Mouse (Mus musculus) MEL (cell line): ENCODE measurements around the gene Fzd7. TPM values are rescaled to one million over a fixed set of nuclear protein-coding genes. Genes with fewer than 3 reads are reported as not detected.

Experiments
- DNase-seq: peaks from one replicate; pipeline ENCODE4 v3.0.0; 2011; ENCODE audit warnings: low read depth, low spot score
- H3K27ac ChIP-seq: 2 replicates; pipeline ENCODE4 v1.5.1; 2012; ENCODE audit warnings: low read depth, mild to moderate bottlenecking, control low read depth, low read length, moderate library complexity; ENCODE audit not compliant: control insufficient read depth
- H3K27me3 ChIP-seq, 2 experiments: fragments of 150-350 bp in 1 of 2; sonication (generic) in 1 of 2; 2 replicates each; pipeline ENCODE4 v1.6.1; 2012; ENCODE audit warnings: low read length in 2 of 2, mild to moderate bottlenecking in 2 of 2, improper control_type of control experiment in 1 of 2, moderate library complexity in 1 of 2; ENCODE audit not compliant: insufficient read depth in 2 of 2, control insufficient read depth in 1 of 2
- H3K36me3 ChIP-seq, 2 experiments: 2 replicates each; pipeline ENCODE4 v1.6.1; 2012 to 2014; ENCODE audit warnings: low read length in 2 of 2, improper control_type of control experiment in 1 of 2, inconsistent platforms in 1 of 2, mild to moderate bottlenecking in 1 of 2; ENCODE audit not compliant: insufficient read depth in 2 of 2, control insufficient read depth in 1 of 2
- H3K4me1 ChIP-seq, 2 experiments: fragments of 150-350 bp in 1 of 2; sonication (generic) in 1 of 2; 2 replicates each; pipeline ENCODE4 v1.6.1; 2012; ENCODE audit warnings: low read length in 2 of 2, improper control_type of control experiment in 1 of 2, mild to moderate bottlenecking in 1 of 2; ENCODE audit not compliant: insufficient read depth in 2 of 2, control insufficient read depth in 1 of 2
- H3K4me3 ChIP-seq, 2 experiments: fragments of 150-350 bp in 1 of 2; sonication (generic) in 1 of 2; 2 replicates each; pipeline ENCODE4 v1.5.1; 2012; ENCODE audit warnings: low read depth in 2 of 2, low read length in 2 of 2, mild to moderate bottlenecking in 2 of 2, moderate library complexity in 2 of 2, control low read depth in 1 of 2, improper control_type of control experiment in 1 of 2; ENCODE audit not compliant: control insufficient read depth in 1 of 2, insufficient read depth in 1 of 2
- H3K79me2 ChIP-seq: 2 replicates; pipeline ENCODE4 v1.6.1; 2012; ENCODE audit warnings: mild to moderate bottlenecking, low read length, moderate library complexity; ENCODE audit not compliant: control insufficient read depth, poor library complexity, insufficient read depth
- H3K9ac ChIP-seq: 2 replicates; pipeline ENCODE4 v1.6.1; 2012; ENCODE audit warnings: low read depth, mild to moderate bottlenecking, control low read depth, low read length, moderate library complexity; ENCODE audit not compliant: control insufficient read depth, poor library complexity, severe bottlenecking
- H3K9me3 ChIP-seq: fragments of 150-350 bp; sonication (generic); replicated peaks from 2 replicates; pipeline ENCODE4 v1.6.1; 2012; ENCODE audit warnings: mild to moderate bottlenecking, low read length, improper control_type of control experiment, moderate library complexity; ENCODE audit not compliant: insufficient read depth
- BHLHE40 ChIP-seq: IDR thresholded peaks from 2 replicates; pipeline ENCODE4 v1.6.1; 2012; ENCODE audit warnings: low read depth, mild to moderate bottlenecking, inconsistent platforms, low read length, improper control_type of control experiment, borderline replicate concordance
- CHD1 ChIP-seq: IDR thresholded peaks from 2 replicates; pipeline ENCODE4 v1.6.1; 2012; ENCODE audit warnings: low read depth, mild to moderate bottlenecking, inconsistent platforms, low read length, improper control_type of control experiment
- CHD2 ChIP-seq: IDR thresholded peaks from 2 replicates; pipeline ENCODE4 v1.6.1; 2011; ENCODE audit warnings: low read length, improper control_type of control experiment
- CTCF ChIP-seq, 3 experiments: IDR thresholded peaks in 2 of 3; conservative IDR thresholded peaks in 1 of 3; 2 replicates each; pipeline ENCODE4 v1.5.1; 2011 to 2012; ENCODE audit warnings: low read length in 3 of 3, low read depth in 2 of 3, mild to moderate bottlenecking in 2 of 3, improper control_type of control experiment in 1 of 3, inconsistent platforms in 1 of 3, mixed read lengths in 1 of 3, moderate library complexity in 1 of 3; ENCODE audit not compliant: control insufficient read depth in 1 of 3, insufficient read depth in 1 of 3, poor library complexity in 1 of 3, severe bottlenecking in 1 of 3
- E2F4 ChIP-seq: IDR thresholded peaks from 2 replicates; pipeline ENCODE4 v1.6.1; 2011; ENCODE audit warnings: low read depth, low read length, improper control_type of control experiment, borderline replicate concordance
- ELF1 ChIP-seq: IDR thresholded peaks from 2 replicates; pipeline ENCODE4 v1.6.1; 2014; ENCODE audit warnings: low read depth, mild to moderate bottlenecking, inconsistent platforms, low read length, improper control_type of control experiment, moderate library complexity
- EP300 ChIP-seq, 2 experiments: IDR thresholded peaks; 2 replicates each; pipeline ENCODE4 v1.6.1; 2011; ENCODE audit warnings: improper control_type of control experiment in 2 of 2, low read length in 2 of 2, low read depth in 1 of 2, mild to moderate bottlenecking in 1 of 2
- ETS1 ChIP-seq: IDR thresholded peaks from 2 replicates; pipeline ENCODE4 v1.6.1; 2012; ENCODE audit warnings: low read depth, mild to moderate bottlenecking, inconsistent platforms, low read length, improper control_type of control experiment, moderate library complexity
- GABPA ChIP-seq: IDR thresholded peaks from 2 replicates; pipeline ENCODE4 v1.6.1; 2012; ENCODE audit warnings: low read depth, mild to moderate bottlenecking, inconsistent platforms, low read length, improper control_type of control experiment, moderate library complexity
- GATA1 ChIP-seq: IDR thresholded peaks from 2 replicates; pipeline ENCODE4 v1.6.1; 2011; ENCODE audit warnings: low read depth, low read length, improper control_type of control experiment
- JUND ChIP-seq: IDR thresholded peaks from 2 replicates; pipeline ENCODE4 v1.6.1; 2011; ENCODE audit warnings: low read depth, mild to moderate bottlenecking, improper control_type of control experiment, low read length
- KAT2A ChIP-seq: conservative IDR thresholded peaks from 2 replicates; pipeline ENCODE4 v1.6.1; 2012; ENCODE audit warnings: low read depth, low read length, improper control_type of control experiment, inconsistent platforms
- MAFK ChIP-seq: IDR thresholded peaks from 2 replicates; pipeline ENCODE4 v1.6.1; 2011; ENCODE audit warnings: low read depth, mild to moderate bottlenecking, low read length, improper control_type of control experiment, borderline replicate concordance
- MEF2A ChIP-seq: IDR thresholded peaks from 2 replicates; pipeline ENCODE4 v1.6.1; 2014; ENCODE audit warnings: low read depth, mild to moderate bottlenecking, inconsistent platforms, low read length, improper control_type of control experiment; ENCODE audit not compliant: poor library complexity, insufficient replicate concordance, severe bottlenecking; ENCODE audit errors: extremely low read depth
- MYB ChIP-seq: IDR thresholded peaks from 2 replicates; pipeline ENCODE4 v1.6.1; 2011; ENCODE audit warnings: mild to moderate bottlenecking, low read depth, low read length, improper control_type of control experiment
- MYC ChIP-seq: IDR thresholded peaks from 2 replicates; pipeline ENCODE4 v1.6.1; 2011; ENCODE audit warnings: low read depth, mild to moderate bottlenecking, low read length, improper control_type of control experiment, moderate library complexity
- POLR2A ChIP-seq, 2 experiments: IDR thresholded peaks; 2 replicates each; pipeline ENCODE4 v1.6.1; 2011 to 2012; ENCODE audit warnings: low read length in 2 of 2, mild to moderate bottlenecking in 2 of 2, control low read depth in 1 of 2, improper control_type of control experiment in 1 of 2, low read depth in 1 of 2, moderate library complexity in 1 of 2; ENCODE audit not compliant: control insufficient read depth in 1 of 2, insufficient read depth in 1 of 2, poor library complexity in 1 of 2
- POLR2AphosphoS5 ChIP-seq: IDR thresholded peaks from 2 replicates; pipeline ENCODE4 v1.6.1; 2012; ENCODE audit warnings: low read depth, borderline replicate concordance, mild to moderate bottlenecking, inconsistent platforms, low read length, moderate library complexity, mixed read lengths
- RAD21 ChIP-seq: IDR thresholded peaks from 2 replicates; pipeline ENCODE4 v1.6.1; 2011; ENCODE audit warnings: mild to moderate bottlenecking, low read depth, low read length, improper control_type of control experiment
- RCOR1 ChIP-seq: IDR thresholded peaks from 2 replicates; pipeline ENCODE4 v1.6.1; 2012; ENCODE audit warnings: low read depth, mild to moderate bottlenecking, inconsistent platforms, low read length, improper control_type of control experiment
- SMC3 ChIP-seq: IDR thresholded peaks from 2 replicates; pipeline ENCODE4 v1.6.1; 2011; ENCODE audit warnings: low read depth, low read length, improper control_type of control experiment
- TBP ChIP-seq: IDR thresholded peaks from 2 replicates; pipeline ENCODE4 v1.8.0; 2011; ENCODE audit warnings: low read depth, low read length, improper control_type of control experiment
- TCF12 ChIP-seq: IDR thresholded peaks from 2 replicates; pipeline ENCODE4 v1.6.1; 2014; ENCODE audit warnings: low read depth, mild to moderate bottlenecking, inconsistent platforms, low read length, improper control_type of control experiment, moderate library complexity
- UBTF ChIP-seq: IDR thresholded peaks from 2 replicates; pipeline ENCODE4 v1.6.1; 2012; ENCODE audit warnings: low read depth, mild to moderate bottlenecking, inconsistent platforms, low read length, improper control_type of control experiment, moderate library complexity, borderline replicate concordance; ENCODE audit not compliant: insufficient read depth
- USF1 ChIP-seq: IDR thresholded peaks from 2 replicates; pipeline ENCODE4 v1.6.1; 2014; ENCODE audit warnings: low read depth, mild to moderate bottlenecking, inconsistent platforms, low read length, improper control_type of control experiment, moderate library complexity
- ZC3H11A ChIP-seq: IDR thresholded peaks from 2 replicates; pipeline ENCODE4 v1.6.1; 2012; ENCODE audit warnings: low read depth, mild to moderate bottlenecking, inconsistent platforms, low read length, improper control_type of control experiment
- ZKSCAN1 ChIP-seq: IDR thresholded peaks from 2 replicates; pipeline ENCODE4 v1.6.1; 2012; ENCODE audit warnings: low read depth, mild to moderate bottlenecking, inconsistent platforms, low read length, improper control_type of control experiment, moderate library complexity
- ZMIZ1 ChIP-seq: IDR thresholded peaks from 2 replicates; pipeline ENCODE4 v1.6.1; 2012; ENCODE audit warnings: low read depth, mild to moderate bottlenecking, inconsistent platforms, low read length, improper control_type of control experiment, moderate library complexity
- ZNF384 ChIP-seq: IDR thresholded peaks from 2 replicates; pipeline ENCODE4 v1.6.1; 2012; ENCODE audit warnings: low read depth, mild to moderate bottlenecking, inconsistent platforms, low read length, improper control_type of control experiment
- polyA plus RNA-seq, 2 experiments: library from polyadenylated mRNA; stranded (reverse) in 1 of 2; unstranded in 1 of 2; fragments of >175 nt in 1 of 2; fragments of >200 nt in 1 of 2; gene quantifications; 2 replicates each; pipeline versions ENCODE4 v1.2.1 to v1.2.4; 2012; ENCODE audit warnings: low replicate concordance in 2 of 2, low read depth in 1 of 2; ENCODE audit not compliant: insufficient read length in 2 of 2, insufficient read depth in 1 of 2, missing spikeins in 1 of 2
- total RNA-seq: library from RNA; depleted of rRNA; stranded (reverse); fragments of 300-350 nt; gene quantifications from 2 replicates; pipeline ENCODE4 v1.2.3, GENCODE M21; 2012

Gene Fzd7
- total and polyA plus RNA-seq, 3 experiments = 18.5 to 24.7 TPM; not detected in 1

- H3K36me3 ChIP-seq = no peaks in the 10 kb centered on the region
- H3K4me3 ChIP-seq = no peak overlapping the region
- no peak overlapping the region for H3K27ac ChIP-seq
- peaks cover 7 to 8% of the 10 kb centered on the region in 2 experiments for H3K27me3 ChIP-seq
- H3K9me3 ChIP-seq = no peaks in the 10 kb centered on the region
- H3K9ac ChIP-seq = no peak overlapping the region
- no peaks in the 10 kb centered on the region for H3K79me2 ChIP-seq
- H3K4me1 ChIP-seq = no peaks in the 10 kb centered on the region
- TF ChIP-seq EP300 (IDR thresholded peaks at IDR 0.05; ENCODE audit: low read depth in 1 of 2, low read length in 2 of 2) (no peak), UBTF (no peak), JUND (no peak), MEF2A (no peak), GATA1 (no peak), RAD21 (no peak), CHD2 (no peak), ZNF384 (no peak), POLR2A (IDR thresholded peaks at IDR 0.05; ENCODE audit: control insufficient read depth in 1 of 2, insufficient read depth in 1 of 2, low read depth in 1 of 2, low read length in 2 of 2, poor library complexity in 1 of 2) (no peak), TBP (no peak), GABPA (no peak), ETS1 (no peak), ZKSCAN1 (no peak), CHD1 (no peak), USF1 (no peak), BHLHE40 (no peak), MAFK (no peak)
- DNase-seq = no peak
Observed at GRCm38 (mm10) chr1:59438330-59438729, 43.9 kb upstream of the Fzd7 start.

GRCm38 (mm10) chr1:59439252-59439651 is 43.0 kb upstream of the Fzd7 start:
- no peak for TF ChIP-seq UBTF
- TF ChIP-seq ZNF384 = no peak
- no peak for TF ChIP-seq CHD1
- TF ChIP-seq KAT2A = no peak
- no peak for TF ChIP-seq E2F4
- TF ChIP-seq MEF2A = no peak
- TF ChIP-seq MYB = no peak
- TF ChIP-seq CHD2 = no peak
- no peak for TF ChIP-seq TCF12
- TF ChIP-seq CTCF (IDR thresholded peaks at IDR 0.05 in 2 of 3, conservative IDR thresholded peaks at IDR 0.05 in 1 of 3; ENCODE audit: control insufficient read depth in 1 of 3, insufficient read depth in 1 of 3, low read depth in 2 of 3, low read length in 3 of 3, poor library complexity in 1 of 3, severe bottlenecking in 1 of 3) = no peak
- no peak for TF ChIP-seq SMC3
- TF ChIP-seq ELF1 = no peak
- no peak for TF ChIP-seq RCOR1
- TF ChIP-seq POLR2AphosphoS5 = no peak
- TF ChIP-seq MYC = no peak
- no peak for TF ChIP-seq ZC3H11A
- TF ChIP-seq MAFK = no peak
- TF ChIP-seq ZMIZ1 = no peak
- Histone ChIP-seq H3K79me2 (no peaks in the 10 kb centered on the region), H3K27ac (no peak overlapping the region), H3K36me3 (no peaks in the 10 kb centered on the region), H3K27me3 (peaks cover 4 to 7% of the 10 kb centered on the region in 2 experiments; a peak in 3 of 4 replicates), H3K9ac (no peak overlapping the region), H3K4me1 (no peaks in the 10 kb centered on the region), H3K4me3 (no peak overlapping the region), H3K9me3 (no peaks in the 10 kb centered on the region)
- no peak for DNase-seq
